Mouse (Mus musculus): Measurements from ENCODE around the gene Kcnmb2. TPM values are rescaled to one million over a fixed set of nuclear protein-coding genes. Genes with fewer than 3 reads are reported as not detected.
A peak's percentile ranks its signal among the peaks of the same experiment; 100 is the strongest.

Kcnmb2 gene
- polyA plus RNA-seq (2014; fragmentation: Nextera tagmentation; extraction: Ambion mirVana) = 2.4 and 3.7 TPM in 2 replicates

DNA sequence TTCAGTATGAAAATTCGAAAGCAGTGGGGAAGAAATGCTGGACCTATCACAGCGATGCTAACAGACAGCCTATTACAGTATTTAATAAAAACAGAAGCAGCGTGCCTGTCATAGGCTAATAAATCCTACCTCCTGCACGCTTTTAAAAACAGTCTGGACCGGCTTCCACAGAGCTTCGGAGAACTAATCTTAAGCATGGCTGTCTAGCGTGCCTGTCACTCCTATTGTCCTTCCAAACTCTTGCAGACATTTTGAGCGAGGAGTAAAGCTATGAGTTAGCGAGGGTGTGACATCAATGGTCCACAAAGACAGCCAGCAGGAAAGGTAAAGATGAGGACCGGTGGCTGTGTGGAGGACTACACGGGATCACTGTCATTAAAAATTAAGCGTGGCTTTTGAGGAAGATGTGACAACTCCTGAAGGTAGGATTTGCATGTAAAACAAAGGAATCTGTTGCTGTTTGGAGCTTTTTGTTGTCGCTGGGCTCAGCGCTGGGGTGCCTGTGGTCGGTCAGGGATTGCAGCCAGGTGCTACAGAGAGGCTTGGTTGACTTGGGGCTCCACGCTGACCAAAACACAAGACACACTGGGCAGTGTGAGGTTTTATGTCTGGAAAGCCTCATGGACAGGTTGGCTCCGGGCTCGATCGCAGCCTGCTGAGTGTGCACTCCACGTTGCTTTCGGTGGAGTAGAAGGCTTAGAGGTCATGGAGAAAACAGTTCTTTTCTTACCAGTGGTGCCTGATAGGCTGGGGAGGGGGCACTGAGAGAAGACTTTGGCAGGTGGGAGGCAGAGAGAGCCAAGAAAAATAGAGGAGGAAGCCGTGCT is at the start of gene Kcnmb2:
TSS of gene Kcnmb2 (plus strand) at position 4 of the 827 bp plus-strand sequence.
- H3K4me2 ChIP-seq (ENCODE audit: low read length) = peak within 1 kb of the TSS; percentile 68
- peak; percentile 66 for DNase-seq (ENCODE audit: low spot score)
- peaks cover 25% of the 10 kb centered on the region for H3K4me1 ChIP-seq (replicated peaks; ENCODE audit: control insufficient read depth, insufficient read depth, low read length)
- no peak within 1 kb of the TSS for H3K27ac ChIP-seq (ENCODE audit: low read depth)
- H3K27me3 ChIP-seq (replicated peaks; ENCODE audit: control insufficient read depth, insufficient read depth, low read length) = no peaks in the 10 kb centered on the region
- peak within 1 kb of the TSS; percentile 22; the same call in 1 of the 2 replicates for H3K9ac ChIP-seq (ENCODE audit: low read length)
- no peaks in the 10 kb centered on the region for H3K36me3 ChIP-seq (ENCODE audit: control insufficient read depth, insufficient read depth, low read length)
- WGBS = 2% methylated on average over 22 of the region's 22 CpGs
- H3K9me3 ChIP-seq (ENCODE audit: control insufficient read depth, low read length) = no peaks in the 10 kb centered on the region
- peak; percentile 51; the same call in 1 of the 2 replicates for ATAC-seq (replicated peaks; ENCODE audit: low FRiP score, low TSS enrichment, low read depth)
- H3K4me3 ChIP-seq (ENCODE audit: low read depth, low read length) = peak within 1 kb of the TSS; percentile 33

DNA sequence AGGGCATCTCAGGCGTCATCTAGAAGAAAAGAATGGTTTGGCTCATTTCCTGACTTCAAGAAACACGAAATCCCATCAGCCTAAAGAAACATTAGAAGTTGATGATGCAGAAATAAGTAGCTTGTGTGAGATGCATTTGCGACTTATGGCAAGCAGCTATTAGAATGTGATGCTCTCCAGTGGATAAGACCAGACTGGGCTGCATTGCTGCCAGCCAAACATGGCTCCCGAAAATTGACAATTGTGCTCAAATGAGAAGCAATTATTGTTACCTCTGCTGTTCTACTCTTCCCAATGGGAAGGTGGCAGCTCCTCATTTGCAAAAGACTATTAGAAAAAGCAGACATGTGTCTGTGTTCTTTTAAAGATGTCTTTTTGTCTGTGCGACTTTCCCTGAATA is 38.8 kb upstream of the Kcnmb2 start:
- Histone ChIP-seq H3K9me3 (ENCODE audit: control insufficient read depth, low read length) (no peaks in the 10 kb centered on the region), H3K4me3 (ENCODE audit: low read depth, low read length) (no peak overlapping the region), H3K9ac (ENCODE audit: low read length) (no peak overlapping the region), H3K4me2 (ENCODE audit: low read length) (no peak overlapping the region), H3K27ac (ENCODE audit: low read depth) (no peak overlapping the region), H3K36me3 (ENCODE audit: control insufficient read depth, insufficient read depth, low read length) (no peaks in the 10 kb centered on the region), H3K4me1 (replicated peaks; ENCODE audit: control insufficient read depth, insufficient read depth, low read length) (no peaks in the 10 kb centered on the region), H3K27me3 (replicated peaks; ENCODE audit: control insufficient read depth, insufficient read depth, low read length) (no peaks in the 10 kb centered on the region)
- DNase-seq (ENCODE audit: low spot score) (no peak), ATAC-seq (replicated peaks; ENCODE audit: low FRiP score, low TSS enrichment, low read depth) (no peak)
- WGBS = 81% methylated on average over 5 of the region's 5 CpGs

DNA sequence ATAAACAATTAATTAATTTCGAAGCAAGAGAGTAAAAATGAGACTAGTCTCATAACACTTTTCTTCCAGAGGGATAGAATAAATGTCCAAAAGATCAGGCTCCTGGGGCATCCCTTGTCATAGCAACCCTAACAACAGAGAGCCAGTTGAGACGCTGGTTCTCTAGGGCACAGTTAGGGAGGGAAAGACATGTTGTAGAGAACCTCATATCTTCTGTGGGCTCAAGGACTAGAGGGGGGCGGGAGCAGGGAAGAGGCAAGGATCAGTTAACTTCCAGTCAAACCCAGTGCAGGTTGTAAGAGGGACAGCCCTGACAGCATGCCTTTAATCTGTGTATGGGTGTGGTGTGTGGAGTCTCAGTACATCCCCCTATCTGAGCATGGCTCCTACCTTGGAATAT is 38.2 kb upstream of the Kcnmb2 start:
- no peak overlapping the region for H3K9ac ChIP-seq (ENCODE audit: low read length)
- WGBS = 80% methylated on average over 3 of the region's 3 CpGs
- H3K36me3 ChIP-seq (ENCODE audit: control insufficient read depth, insufficient read depth, low read length) = no peaks in the 10 kb centered on the region
- H3K27ac ChIP-seq (ENCODE audit: low read depth) = no peak overlapping the region
- H3K4me3 ChIP-seq (ENCODE audit: low read depth, low read length) = no peak overlapping the region
- H3K4me2 ChIP-seq (ENCODE audit: low read length) = no peak overlapping the region
- DNase-seq (ENCODE audit: low spot score) (no peak), ATAC-seq (replicated peaks; ENCODE audit: low FRiP score, low TSS enrichment, low read depth) (no peak)
- no peaks in the 10 kb centered on the region for H3K4me1 ChIP-seq (replicated peaks; ENCODE audit: control insufficient read depth, insufficient read depth, low read length)
- H3K9me3 ChIP-seq (ENCODE audit: control insufficient read depth, low read length) = no peaks in the 10 kb centered on the region
- H3K27me3 ChIP-seq (replicated peaks; ENCODE audit: control insufficient read depth, insufficient read depth, low read length) = no peaks in the 10 kb centered on the region

DNA sequence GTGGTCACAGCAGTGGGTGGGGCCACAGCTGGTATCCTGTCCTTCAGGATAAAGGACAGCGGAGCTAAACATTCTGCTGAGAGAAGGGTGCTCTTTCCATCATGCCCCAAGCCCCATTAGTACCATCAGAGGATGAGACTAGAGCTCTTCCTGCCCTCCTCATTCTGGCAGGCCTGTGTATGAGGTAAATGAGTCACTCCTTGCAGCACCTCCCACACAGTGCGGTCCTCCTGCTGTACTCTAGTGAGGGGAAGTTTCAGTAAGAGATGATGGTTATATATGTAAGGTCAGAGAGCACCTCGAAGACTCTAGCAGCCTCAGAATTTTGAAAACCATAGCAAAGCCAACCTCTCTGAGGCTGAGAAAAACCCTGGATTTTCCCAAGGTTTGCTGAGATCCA is 30.8 kb upstream of the Kcnmb2 start:
- Histone ChIP-seq H3K9ac (ENCODE audit: low read length) (no peak overlapping the region), H3K4me1 (replicated peaks; ENCODE audit: control insufficient read depth, insufficient read depth, low read length) (no peaks in the 10 kb centered on the region), H3K4me3 (ENCODE audit: low read depth, low read length) (no peak overlapping the region), H3K27me3 (replicated peaks; ENCODE audit: control insufficient read depth, insufficient read depth, low read length) (no peaks in the 10 kb centered on the region), H3K9me3 (ENCODE audit: control insufficient read depth, low read length) (no peaks in the 10 kb centered on the region), H3K4me2 (ENCODE audit: low read length) (no peak overlapping the region), H3K36me3 (ENCODE audit: control insufficient read depth, insufficient read depth, low read length) (no peaks in the 10 kb centered on the region), H3K27ac (ENCODE audit: low read depth) (no peak overlapping the region)
- WGBS = 81% methylated on average over 3 of the region's 3 CpGs
- ATAC-seq (replicated peaks; ENCODE audit: low FRiP score, low TSS enrichment, low read depth) (no peak), DNase-seq (ENCODE audit: low spot score) (no peak)

DNA sequence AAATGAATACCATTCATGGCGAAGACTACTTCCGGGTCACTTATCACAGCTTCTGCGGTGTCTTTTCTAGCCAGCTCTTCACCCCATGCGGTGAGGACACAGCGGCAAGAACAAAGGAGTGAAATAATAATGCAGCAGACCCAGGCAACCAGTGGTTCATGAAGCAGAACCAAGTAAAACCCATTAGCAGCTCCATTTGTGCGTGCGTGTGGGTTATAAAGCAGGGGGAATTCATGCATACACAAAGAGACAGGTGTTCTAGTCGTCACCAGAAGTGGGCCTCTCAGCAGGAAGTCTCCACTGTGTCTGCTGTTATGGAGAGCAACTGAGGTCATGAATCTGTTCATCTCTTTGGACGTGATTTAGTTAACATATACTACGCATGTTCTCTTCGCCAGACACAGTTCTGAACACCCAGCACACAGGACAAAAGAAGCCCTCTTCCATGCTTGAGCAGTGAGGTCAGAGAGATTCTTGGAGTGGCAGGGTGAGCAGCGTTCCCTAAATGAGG is 19.6 kb upstream of the Kcnmb2 start:
- Histone ChIP-seq H3K27ac (ENCODE audit: low read depth) (no peak overlapping the region), H3K27me3 (replicated peaks; ENCODE audit: control insufficient read depth, insufficient read depth, low read length) (no peaks in the 10 kb centered on the region), H3K36me3 (ENCODE audit: control insufficient read depth, insufficient read depth, low read length) (no peaks in the 10 kb centered on the region), H3K4me2 (ENCODE audit: low read length) (no peak overlapping the region), H3K4me1 (replicated peaks; ENCODE audit: control insufficient read depth, insufficient read depth, low read length) (0 out of 2 replicates have a peak, but pooled peaks cover 8% of the 10 kb centered on the region), H3K4me3 (ENCODE audit: low read depth, low read length) (no peak overlapping the region), H3K9ac (ENCODE audit: low read length) (no peak overlapping the region), H3K9me3 (ENCODE audit: control insufficient read depth, low read length) (0 out of 2 replicates have a peak, but pooled peaks cover 3% of the 10 kb centered on the region)
- no peak for DNase-seq (ENCODE audit: low spot score)
- no peak for ATAC-seq (replicated peaks; ENCODE audit: low FRiP score, low TSS enrichment, low read depth)
- 88% methylated on average over 12 of the region's 12 CpGs for WGBS

DNA sequence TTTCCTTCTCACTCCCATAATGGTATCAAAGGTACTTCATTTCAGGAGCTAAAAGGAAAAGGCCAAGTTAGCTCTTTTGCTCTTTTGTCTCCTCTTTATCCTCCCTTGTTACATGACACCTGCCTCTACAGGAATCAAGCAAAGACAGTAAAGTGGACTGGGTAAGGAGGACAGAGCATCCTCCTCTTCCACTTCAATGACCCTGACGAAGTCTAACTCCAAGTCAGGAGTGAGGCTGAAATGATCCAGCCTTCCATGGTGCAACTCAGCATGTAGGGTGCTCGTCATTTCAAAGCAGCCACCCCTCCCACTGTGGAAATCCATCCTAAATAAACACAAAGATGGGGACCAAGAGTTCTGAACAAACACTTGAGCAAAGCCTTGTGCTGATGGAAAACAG is 9.7 kb upstream of the Kcnmb2 start:
- no peak overlapping the region for H3K9ac ChIP-seq (ENCODE audit: low read length)
- no peak overlapping the region for H3K4me3 ChIP-seq (ENCODE audit: low read depth, low read length)
- DNase-seq (ENCODE audit: low spot score) (no peak), ATAC-seq (replicated peaks; ENCODE audit: low FRiP score, low TSS enrichment, low read depth) (no peak)
- no peak overlapping the region for H3K27ac ChIP-seq (ENCODE audit: low read depth)
- H3K9me3 ChIP-seq (ENCODE audit: control insufficient read depth, low read length) = no peaks in the 10 kb centered on the region
- WGBS = 50% methylated on average over 2 of the region's 2 CpGs
- no peaks in the 10 kb centered on the region for H3K27me3 ChIP-seq (replicated peaks; ENCODE audit: control insufficient read depth, insufficient read depth, low read length)
- H3K36me3 ChIP-seq (ENCODE audit: control insufficient read depth, insufficient read depth, low read length) = no peaks in the 10 kb centered on the region
- no peak overlapping the region for H3K4me2 ChIP-seq (ENCODE audit: low read length)
- H3K4me1 ChIP-seq (replicated peaks; ENCODE audit: control insufficient read depth, insufficient read depth, low read length) = no peaks in the 10 kb centered on the region

DNA sequence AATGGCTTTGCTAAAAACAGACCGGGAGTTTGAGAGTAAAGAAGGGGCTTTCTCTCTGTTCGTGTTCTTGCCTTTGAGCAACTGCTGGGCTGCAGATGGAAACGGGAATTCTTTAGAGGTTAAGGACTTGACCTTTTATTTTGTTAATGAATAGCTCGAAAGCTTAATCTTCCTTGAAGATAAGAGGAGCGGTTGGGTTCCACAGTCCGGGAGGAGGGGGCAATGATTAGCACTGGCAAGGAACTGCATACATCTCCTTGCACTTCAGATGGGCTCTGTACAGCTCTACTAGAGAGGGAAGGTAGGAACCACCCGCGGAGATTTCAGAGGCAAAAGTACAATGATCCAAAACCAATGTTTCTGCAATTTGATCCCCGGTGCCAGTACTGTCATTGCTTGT is 1.2 kb downstream of the Kcnmb2 start:
- H3K4me1 ChIP-seq (replicated peaks; ENCODE audit: control insufficient read depth, insufficient read depth, low read length) = peaks cover 25% of the 10 kb centered on the region
- no peak overlapping the region for H3K9ac ChIP-seq (ENCODE audit: low read length)
- no peaks in the 10 kb centered on the region for H3K9me3 ChIP-seq (ENCODE audit: control insufficient read depth, low read length)
- 4% methylated on average over 9 of the region's 9 CpGs for WGBS
- DNase-seq (ENCODE audit: low spot score) (peak; percentile 63), ATAC-seq (replicated peaks; ENCODE audit: low FRiP score, low TSS enrichment, low read depth) (peak; percentile 87)
- H3K4me2 ChIP-seq (ENCODE audit: low read length) = peak overlapping the region; percentile 68
- no peak overlapping the region for H3K27ac ChIP-seq (ENCODE audit: low read depth)
- no peaks in the 10 kb centered on the region for H3K36me3 ChIP-seq (ENCODE audit: control insufficient read depth, insufficient read depth, low read length)
- H3K27me3 ChIP-seq (replicated peaks; ENCODE audit: control insufficient read depth, insufficient read depth, low read length) = no peaks in the 10 kb centered on the region
- peak overlapping the region; percentile 33 for H3K4me3 ChIP-seq (ENCODE audit: low read depth, low read length)

DNA sequence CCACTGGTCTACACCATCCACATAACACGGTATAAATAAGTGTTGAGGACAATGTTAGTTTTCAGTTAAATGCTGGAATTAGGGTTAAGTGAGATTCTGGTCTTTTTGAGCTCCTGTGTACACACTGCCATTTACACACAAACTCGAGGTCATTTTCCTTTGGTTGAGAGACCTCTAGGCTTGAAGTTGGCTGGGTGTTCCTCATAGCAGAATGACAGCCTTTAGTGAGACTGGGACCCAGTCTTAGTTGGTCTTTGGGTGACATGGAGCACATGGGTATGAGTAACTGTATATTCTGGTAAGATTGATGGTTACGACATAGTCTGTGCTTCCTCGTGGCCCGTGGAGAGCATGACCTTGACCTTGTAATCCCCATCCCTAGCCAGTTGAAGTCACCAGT is 1.8 kb downstream of the Kcnmb2 start:
- ATAC-seq (replicated peaks; ENCODE audit: low FRiP score, low TSS enrichment, low read depth) = no peak
- WGBS = 33% methylated on average over 5 of the region's 5 CpGs
- no peak overlapping the region for H3K4me3 ChIP-seq (ENCODE audit: low read depth, low read length)
- H3K4me1 ChIP-seq (replicated peaks; ENCODE audit: control insufficient read depth, insufficient read depth, low read length) = peaks cover 25% of the 10 kb centered on the region
- no peaks in the 10 kb centered on the region for H3K36me3 ChIP-seq (ENCODE audit: control insufficient read depth, insufficient read depth, low read length)
- H3K4me2 ChIP-seq (ENCODE audit: low read length) = peak overlapping the region; percentile 68
- H3K27me3 ChIP-seq (replicated peaks; ENCODE audit: control insufficient read depth, insufficient read depth, low read length) = no peaks in the 10 kb centered on the region
- H3K9ac ChIP-seq (ENCODE audit: low read length) = no peak overlapping the region
- no peak overlapping the region for H3K27ac ChIP-seq (ENCODE audit: low read depth)
- no peaks in the 10 kb centered on the region for H3K9me3 ChIP-seq (ENCODE audit: control insufficient read depth, low read length)
- DNase-seq (ENCODE audit: low spot score) = no peak

DNA sequence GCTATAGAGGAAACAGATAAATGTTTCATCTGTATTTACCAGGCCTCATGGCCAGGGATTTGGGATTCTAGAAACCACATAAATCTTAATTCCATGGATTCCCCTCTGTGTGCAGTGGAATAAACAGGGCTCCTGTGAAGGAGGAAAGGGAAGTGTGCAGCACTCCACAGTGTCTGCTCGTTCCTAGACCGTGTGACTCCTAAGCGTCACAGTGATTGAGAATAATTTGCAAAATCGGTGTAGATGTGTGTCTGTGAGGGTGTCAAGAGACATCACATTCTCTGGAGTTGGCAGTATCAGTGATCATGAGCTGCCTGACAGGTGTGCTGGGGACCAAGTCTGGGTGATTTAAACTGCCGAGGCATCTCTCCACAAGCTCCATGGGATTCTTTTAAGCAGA is 8.9 kb downstream of the Kcnmb2 start:
- Histone ChIP-seq H3K4me3 (ENCODE audit: low read depth, low read length) (no peak overlapping the region), H3K4me1 (replicated peaks; ENCODE audit: control insufficient read depth, insufficient read depth, low read length) (peaks cover 5% of the 10 kb centered on the region), H3K27me3 (replicated peaks; ENCODE audit: control insufficient read depth, insufficient read depth, low read length) (no peaks in the 10 kb centered on the region), H3K36me3 (ENCODE audit: control insufficient read depth, insufficient read depth, low read length) (no peaks in the 10 kb centered on the region), H3K9me3 (ENCODE audit: control insufficient read depth, low read length) (no peaks in the 10 kb centered on the region), H3K9ac (ENCODE audit: low read length) (no peak overlapping the region), H3K4me2 (ENCODE audit: low read length) (no peak overlapping the region), H3K27ac (ENCODE audit: low read depth) (no peak overlapping the region)
- DNase-seq (ENCODE audit: low spot score) = no peak
- 42% methylated on average over 5 of the region's 5 CpGs for WGBS
- no peak for ATAC-seq (replicated peaks; ENCODE audit: low FRiP score, low TSS enrichment, low read depth)
